Mouse (Mus musculus) small intestine, adult 2 months (tissue): ENCODE data around the gene Stx8. TPM values are rescaled to one million over a fixed set of nuclear protein-coding genes. Genes with fewer than 3 reads are reported as not detected.

Experiments
- H3K27ac ChIP-seq: fragments of 200-500 bp; 2 replicates; pipeline ENCODE4 v1.5.1; 2012; ENCODE audit warnings: low read depth, low read length, control low read depth, inconsistent platforms; ENCODE audit not compliant: insufficient read depth
- H3K27me3 ChIP-seq: fragments of 200-500 bp; 2 replicates; pipeline ENCODE4 v1.6.1; 2012; ENCODE audit warnings: mild to moderate bottlenecking, moderate library complexity, low read length, inconsistent platforms; ENCODE audit not compliant: control insufficient read depth, insufficient read depth
- H3K36me3 ChIP-seq: fragments of 200-500 bp; 2 replicates; pipeline ENCODE4 v1.6.1; 2012; ENCODE audit warnings: mild to moderate bottlenecking, low read length, control low read depth, inconsistent platforms; ENCODE audit not compliant: control insufficient read depth, insufficient read depth
- H3K4me1 ChIP-seq: fragments of 200-500 bp; 2 replicates; pipeline ENCODE4 v1.6.1; 2012; ENCODE audit warnings: low read length, inconsistent platforms, mixed read lengths; ENCODE audit not compliant: control insufficient read depth, insufficient read depth, insufficient read length
- H3K4me3 ChIP-seq: fragments of 200-500 bp; 2 replicates; pipeline ENCODE4 v1.5.1; 2012; ENCODE audit warnings: low read depth, mild to moderate bottlenecking, control low read depth, inconsistent platforms, low read length, moderate library complexity
- CTCF ChIP-seq: fragments of 200-500 bp; IDR thresholded peaks from 2 replicates; pipeline ENCODE4 v1.5.1; 2012; ENCODE audit warnings: low read depth, mild to moderate bottlenecking, control low read depth, inconsistent platforms, low read length, moderate library complexity, mixed read lengths; ENCODE audit not compliant: insufficient replicate concordance, insufficient read length; ENCODE audit errors: extremely low read depth
- POLR2A ChIP-seq: fragments of 200-500 bp; IDR thresholded peaks from 2 replicates; pipeline ENCODE4 v1.6.1; 2012; ENCODE audit warnings: low read depth, mild to moderate bottlenecking, control low read depth, inconsistent platforms, low read length, moderate library complexity
- WGBS: fragments of 180-500 bp; shearing (Covaris S2); methylation state at CpG from one replicate; pipeline ENCODE4 v1.1.7; 2018; 5-methylcytosine and 5-hydroxymethylcytosine counted together
- polyA plus RNA-seq: library from polyadenylated mRNA; depleted of rRNA; stranded (reverse); fragments of >200 nt; gene quantifications from 2 replicates; pipeline ENCODE4 v1.2.3, GENCODE M21; 2012

Gene Stx8
- polyA plus RNA-seq, 1 experiment, result 2.4 TPM

GRCm38 (mm10) chr11:67953604-67954003 is 12.4 kb upstream of the Stx8 start:
- Histone ChIP-seq H3K27ac (no peak overlapping the region), H3K27me3 (no peaks in the 10 kb centered on the region), H3K4me3 (no peak overlapping the region), H3K4me1 (no peaks in the 10 kb centered on the region), H3K36me3 (no peaks in the 10 kb centered on the region)
- 87% methylated on average over 5 of the region's 5 CpGs for WGBS
- no peak for TF ChIP-seq POLR2A
- no peak for TF ChIP-seq CTCF

GRCm38 (mm10) chr11:67954413-67954812 is 11.6 kb upstream of the Stx8 start:
- H3K27ac ChIP-seq, result no peak overlapping the region
- TF ChIP-seq CTCF, result no peak
- TF ChIP-seq POLR2A, result no peak
- WGBS, result 78% methylated on average over 6 of the region's 6 CpGs
- no peaks in the 10 kb centered on the region for H3K27me3 ChIP-seq
- H3K4me3 ChIP-seq, result no peak overlapping the region
- no peaks in the 10 kb centered on the region for H3K4me1 ChIP-seq
- H3K36me3 ChIP-seq, result no peaks in the 10 kb centered on the region

DNA sequence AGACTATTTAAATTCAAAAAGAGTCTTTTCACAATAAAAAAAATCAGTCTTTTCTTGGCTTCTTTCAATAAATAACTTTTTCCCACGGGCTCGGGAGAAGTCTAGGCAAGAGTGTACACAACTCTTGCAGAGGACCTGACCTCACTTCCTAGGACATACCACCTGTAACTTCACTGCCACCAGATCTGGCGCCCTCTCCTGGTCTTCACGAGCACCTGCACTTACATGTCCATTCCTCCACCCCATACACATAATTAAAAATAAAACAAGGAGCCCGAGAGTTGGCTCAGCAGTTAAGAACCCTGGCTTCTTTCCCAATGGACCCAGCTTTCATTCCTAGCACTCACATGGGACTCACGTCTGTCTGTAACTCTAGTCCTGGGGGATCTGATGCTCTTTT is 1.9 kb upstream of the Stx8 start:
- WGBS, result 69% methylated on average over 6 of the region's 6 CpGs
- Histone ChIP-seq H3K36me3 (no peaks in the 10 kb centered on the region), H3K27me3 (no peaks in the 10 kb centered on the region), H3K4me3 (no peak overlapping the region), H3K27ac (no peak overlapping the region), H3K4me1 (0 out of 2 replicates have a peak, but pooled peaks cover 3% of the 10 kb centered on the region)
- TF ChIP-seq CTCF (peak; percentile 40; the same call in 1 of the 2 replicates), POLR2A (no peak)

GRCm38 (mm10) chr11:67965242-67965883 is 630 bp upstream of the Stx8 start, which contains the start of gene Cfap52:
Cfap52 (minus strand) TSS chr11:67965651.
- Histone ChIP-seq H3K4me3 (peak within 1 kb of the TSS; percentile 90), H3K4me1 (0 out of 2 replicates have a peak, but pooled peaks cover 3% of the 10 kb centered on the region), H3K36me3 (peaks cover 3% of the 10 kb centered on the region; the same call in 1 of the 2 replicates), H3K27ac (no peak within 1 kb of the TSS), H3K27me3 (no peaks in the 10 kb centered on the region)
- WGBS, result 4% methylated on average over 15 of the region's 15 CpGs
- TF ChIP-seq POLR2A (no peak), CTCF (no peak)

DNA sequence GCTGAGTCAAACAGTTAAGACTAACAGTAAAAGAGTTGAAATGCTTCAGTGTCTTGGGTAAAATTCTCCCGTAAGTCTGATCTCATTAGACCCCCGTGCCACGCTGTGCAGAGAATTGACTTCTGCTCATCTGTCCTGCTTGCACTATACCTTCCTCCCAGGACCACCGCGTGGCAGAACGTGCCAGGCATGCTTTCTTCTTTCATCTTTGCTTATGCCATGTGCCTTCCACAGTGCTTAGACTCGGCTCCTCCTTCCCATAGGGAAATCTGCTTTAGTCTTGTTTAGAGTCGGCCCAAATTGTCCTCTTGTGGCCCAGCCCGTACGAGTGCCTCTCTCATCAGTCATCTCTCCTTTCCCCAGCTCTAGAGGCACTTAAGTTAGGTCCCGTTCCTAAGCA is 1.8 kb downstream of the Stx8 start:
- Histone ChIP-seq H3K4me1 (0 out of 2 replicates have a peak, but pooled peaks cover 3% of the 10 kb centered on the region), H3K27me3 (no peaks in the 10 kb centered on the region), H3K4me3 (no peak overlapping the region), H3K36me3 (peaks cover 8% of the 10 kb centered on the region), H3K27ac (no peak overlapping the region)
- no peak for TF ChIP-seq POLR2A
- TF ChIP-seq CTCF, result no peak
- WGBS, result 73% methylated on average over 11 of the region's 11 CpGs

DNA sequence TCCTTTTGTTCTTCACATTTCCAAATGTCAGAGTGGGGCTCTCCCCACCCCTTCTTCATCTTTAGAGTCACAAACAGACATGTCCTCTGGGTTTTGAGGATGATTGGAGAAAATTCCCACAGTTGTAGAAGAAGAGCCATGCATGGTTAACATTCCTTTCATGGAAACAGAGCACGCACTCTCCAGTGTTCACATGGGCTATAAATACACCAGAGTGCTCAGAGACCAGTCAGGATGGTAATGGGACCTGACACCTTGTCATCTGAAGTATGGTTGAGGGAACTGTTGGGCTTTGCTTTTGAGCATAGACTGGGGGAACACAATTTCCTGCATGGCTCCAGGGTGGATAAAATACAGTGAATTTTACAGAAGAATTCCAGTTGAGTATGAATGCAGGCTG is 6.6 kb downstream of the Stx8 start:
- no peak for TF ChIP-seq CTCF
- no peak for TF ChIP-seq POLR2A
- 87% methylated on average over 1 of the region's 1 CpGs for WGBS
- peaks cover 23% of the 10 kb centered on the region for H3K36me3 ChIP-seq
- no peaks in the 10 kb centered on the region for H3K27me3 ChIP-seq
- no peaks in the 10 kb centered on the region for H3K4me1 ChIP-seq
- no peak overlapping the region for H3K4me3 ChIP-seq
- H3K27ac ChIP-seq, result no peak overlapping the region

DNA sequence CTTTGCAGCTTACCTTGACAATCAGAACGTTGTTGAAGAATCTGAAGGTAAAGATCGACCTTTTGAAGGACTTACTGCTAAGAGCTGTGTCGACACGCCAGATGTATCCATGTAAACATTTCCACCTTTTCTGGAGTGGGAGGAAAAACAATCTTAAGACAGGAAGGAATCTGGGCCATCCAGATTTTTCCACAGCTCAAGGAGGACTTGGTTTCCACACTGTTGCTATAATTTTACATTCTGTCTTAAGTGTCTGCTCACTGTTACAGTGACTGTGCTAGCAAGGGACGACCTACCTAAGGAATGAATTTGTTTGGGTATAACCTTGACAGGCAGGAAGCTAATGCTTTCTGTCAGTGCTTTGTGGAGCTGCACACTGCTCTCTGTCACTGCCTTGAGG is 7.2 kb downstream of the Stx8 start:
- Histone ChIP-seq H3K27me3 (no peaks in the 10 kb centered on the region), H3K4me1 (no peaks in the 10 kb centered on the region), H3K36me3 (peaks cover 28% of the 10 kb centered on the region), H3K27ac (no peak overlapping the region), H3K4me3 (no peak overlapping the region)
- 65% methylated on average over 5 of the region's 5 CpGs for whole genome bisulfite sequencing
- no peak for TF ChIP-seq POLR2A
- TF ChIP-seq CTCF, result no peak

DNA sequence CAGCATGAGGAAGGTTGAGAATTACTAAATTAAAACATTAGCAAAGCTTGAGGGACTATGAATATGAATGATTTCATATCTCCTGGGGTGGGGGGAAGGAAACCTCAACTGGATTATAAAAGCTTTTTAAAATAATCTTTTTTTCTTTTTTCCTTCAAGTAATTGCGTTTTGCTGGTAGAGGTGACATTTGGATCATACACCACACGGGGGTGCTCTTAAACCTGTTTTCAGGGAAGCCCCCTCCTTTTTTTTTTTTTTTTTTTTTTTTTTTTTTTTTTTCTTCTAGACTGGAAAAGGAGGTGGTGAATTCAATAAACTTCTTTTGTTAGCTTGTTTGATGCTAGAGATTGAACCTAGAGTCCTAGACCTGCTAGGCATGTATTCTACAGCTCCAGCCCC is 9.3 kb downstream of the Stx8 start:
- Histone ChIP-seq H3K27me3 (no peaks in the 10 kb centered on the region), H3K27ac (no peak overlapping the region), H3K4me1 (no peaks in the 10 kb centered on the region), H3K4me3 (no peak overlapping the region), H3K36me3 (peaks cover 26% of the 10 kb centered on the region)
- TF ChIP-seq POLR2A (no peak), CTCF (no peak)
- WGBS, result 31% methylated on average over 2 of the region's 2 CpGs
